In the genomic region with DNA sequence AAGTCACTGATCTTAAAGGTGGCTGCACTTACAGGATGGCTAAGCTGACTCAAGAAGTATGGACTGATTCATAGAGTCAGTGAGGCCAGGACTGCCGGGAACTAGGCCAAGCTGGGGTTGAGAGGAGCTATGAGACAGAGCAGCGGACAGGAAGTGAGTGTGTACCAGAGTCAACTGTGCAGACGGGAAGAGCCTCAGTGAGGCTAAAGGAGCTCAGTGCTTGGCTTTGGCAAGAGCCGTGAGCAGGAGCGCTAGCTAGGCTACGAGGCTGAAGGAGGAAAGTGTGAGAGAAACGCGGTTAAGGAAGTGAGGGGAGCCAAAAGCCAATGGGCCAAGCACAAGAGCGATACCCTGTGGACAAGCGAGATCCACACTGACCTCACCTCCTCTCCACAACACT, we compare ENCODE assay signal across 7 mouse cellular contexts. TPM values are rescaled to one million over a fixed set of nuclear protein-coding genes. Genes with fewer than 3 reads are reported as not detected.
DNase-seq lines count a peak whose midpoint lies in the region; ATAC-seq and TF ChIP-seq lines count a peak whose summit lies in the region.

No protein-coding gene starts in this region.

- intact Hi-C loops in gastrocnemius, postnatal 14 days (cut with DNase I; ENCODE audit: low total_unique reads): no loop called here

- no peak for TF ChIP-seq CTCF in layer of hippocampus, adult 2 months (conservative IDR thresholded peaks at IDR 0.05)

- H3K27me3 ChIP-seq in kidney, embryonic 15.5 days: no peaks in the 10 kb centered on the region

- no peaks in the 10 kb centered on the region for H3K9me3 ChIP-seq in kidney, embryonic 15.5 days (replicated peaks)

- H3K4me1 ChIP-seq in kidney, embryonic 15.5 days: peaks cover 5% of the 10 kb centered on the region; the same call in 1 of the 2 replicates

- DNase-seq in adrenal gland, postnatal 25 days: peak; percentile 60
- DNase-seq in gastrocnemius, postnatal 14 days: peak; percentile 71
- peak; percentile 79 for DNase-seq in lung, postnatal 36 days
- no peak for DNase-seq in layer of hippocampus, adult 2 months (ENCODE audit: low spot score in 2 of 2)
- DNase-seq in B cell, adult 2 months: no peak
- DNase-seq in cerebellum, adult 11 months: no peak

- no peak overlapping the region for H3K27ac ChIP-seq in kidney, embryonic 15.5 days
- H3K27ac ChIP-seq in layer of hippocampus, adult 2 months: no peak overlapping the region

- 0 out of 2 replicates have a peak, but pooled peaks have one; percentile 36 for ATAC-seq in kidney, embryonic 15.5 days (replicated peaks; ENCODE audit: low FRiP score)

- no peaks in the 10 kb centered on the region for H3K36me3 ChIP-seq in kidney, embryonic 15.5 days

- H3K9ac ChIP-seq in kidney, embryonic 15.5 days: no peak overlapping the region

- no peak overlapping the region for H3K4me2 ChIP-seq in kidney, embryonic 15.5 days

- 69% methylated on average over 10 of the region's 10 CpGs for WGBS in kidney, embryonic 15.5 days

- no peak overlapping the region for H3K4me3 ChIP-seq in kidney, embryonic 15.5 days (replicated peaks)
- H3K4me3 ChIP-seq in layer of hippocampus, adult 2 months: no peak overlapping the region

RNA-seq across cellular contexts. Expression of gene Nln, which starts 34.7 kb away (rescaled TPM):
- total RNA-seq in adrenal gland, postnatal 25 days (2021): 19.0 and 22.8 TPM in 2 replicates
- total RNA-seq in gastrocnemius, postnatal 14 days (2021): 1 to 10 TPM; 7.4 to 7.5 TPM
- 16.1 and 18.6 TPM in 2 replicates for polyA plus RNA-seq in kidney, embryonic 15.5 days (2015; fragmentation: Nextera tagmentation; extraction: Ambion mirVana)
- total RNA-seq in layer of hippocampus, adult 2 months (2021): 10 to 100 TPM; 20.6 to 20.7 TPM

RNA-seq across cellular contexts. Expression of gene Sgtb, which starts 34.8 kb away (rescaled TPM):
- total RNA-seq in adrenal gland, postnatal 25 days (2021): 5.1 and 5.2 TPM in 2 replicates
- 1 to 10 TPM in 1 of 2 experiments, under 1 TPM in 1; 0.94 to 1.3 TPM for total RNA-seq in gastrocnemius, postnatal 14 days (2021)
- 5.9 and 6.5 TPM in 2 replicates for polyA plus RNA-seq in kidney, embryonic 15.5 days (2015; fragmentation: Nextera tagmentation; extraction: Ambion mirVana)
- total RNA-seq in layer of hippocampus, adult 2 months (2021): 10 to 100 TPM; 72.5 to 81.0 TPM

Comparison
In these comparisons a context has a peak if more than half of its experiments do, and no peak if none do; other contexts are left out.
1. DNase-seq: peak in adrenal gland, postnatal 25 days (single experiment), gastrocnemius, postnatal 14 days (single experiment) and lung, postnatal 36 days (single experiment); none in layer of hippocampus, adult 2 months (0 of 2), B cell, adult 2 months (0 of 2) and cerebellum, adult 11 months (single experiment).
2. RNA of gene Sgtb, which starts 34.8 kb away (total RNA-seq): 72.5 to 81.0 TPM in layer of hippocampus, adult 2 months; 5.1 to 5.2 TPM in adrenal gland, postnatal 25 days and 0.94 to 1.3 TPM in gastrocnemius, postnatal 14 days; every median in the first group is over 10 times any median in the second.